Mouse (Mus musculus) splenic B cell, adult 2 months (primary cell): ENCODE data around the gene Gm826.

ENCODE experiments used
- DNase-seq: peaks from one replicate; pipeline ENCODE4 v3.0.0-alpha.2; 2011; ENCODE audit warnings: low read depth, low spot score
- H3K27me3 ChIP-seq: 2 replicates; pipeline ENCODE4 v1.6.1; 2012; ENCODE audit warnings: mild to moderate bottlenecking, low read length, moderate library complexity, mixed read lengths; ENCODE audit not compliant: control insufficient read depth, poor library complexity, insufficient read depth, severe bottlenecking
- H3K36me3 ChIP-seq: 2 replicates; pipeline ENCODE4 v1.6.1; 2012; ENCODE audit warnings: mild to moderate bottlenecking, low read length, moderate library complexity, mixed read lengths; ENCODE audit not compliant: control insufficient read depth, poor library complexity, insufficient read depth, severe bottlenecking

The Gm826 gene

GRCm38 (mm10) chr2:160267828-160268453 lies 66.0 kb downstream of the Gm826 start:
- DNase-seq = no peak
- Histone ChIP-seq H3K36me3 (no peaks in the 10 kb centered on the region), H3K27me3 (no peaks in the 10 kb centered on the region)

GRCm38 (mm10) chr2:160263861-160264260 lies 70.1 kb downstream of the Gm826 start:
- Histone ChIP-seq H3K27me3 (no peaks in the 10 kb centered on the region), H3K36me3 (no peaks in the 10 kb centered on the region)
- DNase-seq = no peak

GRCm38 (mm10) chr2:160261538-160261937 lies 72.4 kb downstream of the Gm826 start:
- Histone ChIP-seq H3K27me3 (no peaks in the 10 kb centered on the region), H3K36me3 (no peaks in the 10 kb centered on the region)
- no peak for DNase-seq
